Mouse (Mus musculus) left cerebral cortex, adult 2 months (tissue): ENCODE results near the gene Rhbdl1. TPM values are rescaled to one million over a fixed set of nuclear protein-coding genes. Genes with fewer than 3 reads are reported as not detected.
A peak's percentile ranks its signal among the peaks of the same experiment; 100 is the strongest.

Source experiments
- DNase-seq, 2 experiments: peaks; one replicate each; pipeline ENCODE4 v3.0.0; 2021 to 2022; ENCODE audit warnings: low spot score in 2 of 2, mixed read lengths in 1 of 2; ENCODE audit errors: extremely low spot score in 1 of 2
- H3K27ac ChIP-seq: fragments of 200-600 bp; 2 replicates; pipeline ENCODE4 v1.8.1; 2022
- H3K4me3 ChIP-seq: fragments of 200-600 bp; 2 replicates; pipeline ENCODE4 v1.8.1; 2022
- CTCF ChIP-seq: fragments of 200-600 bp; IDR thresholded peaks from 2 replicates; pipeline ENCODE4 v1.8.1; 2022; ENCODE audit warnings: antibody characterized with exemption, mild to moderate bottlenecking, moderate library complexity
- intact Hi-C: fragments of 180-260 bp; cut with DNase I; formaldehyde crosslinking; loops from one replicate; pipeline ENCODE4 v1.15.1; 2025
- total RNA-seq, 2 experiments: library from RNA; stranded (reverse); gene quantifications; 2 replicates each; pipeline ENCODE4 v1.2.3; 2021

Gene Rhbdl1
- total RNA-seq, 2 experiments from 2014 or later, result 36.3 to 39.6 TPM

GRCm38 (mm10) chr17:25835816-25836215 lies 1.3 kb downstream of the Rhbdl1 start:
- DNase-seq, result no peak
- Histone ChIP-seq H3K4me3 (peak overlapping the region; percentile 66), H3K27ac (peak overlapping the region; percentile 96)
- intact Hi-C loops, result no loop called here
- TF ChIP-seq CTCF, result no peak

GRCm38 (mm10) chr17:25835301-25835700 lies 1.8 kb downstream of the Rhbdl1 start:
- no peak for TF ChIP-seq CTCF
- intact Hi-C loops, result no loop called here
- H3K27ac ChIP-seq, result no peak overlapping the region

GRCm38 (mm10) chr17:25834595-25835222 lies 2.4 kb downstream of the Rhbdl1 start:
- peak overlapping the region; percentile 72 for H3K4me3 ChIP-seq
- no peak overlapping the region; the same call in 1 of the 2 replicates for H3K27ac ChIP-seq
- intact Hi-C loops, result no loop called here

More at GRCm38 (mm10) chr17:25835301-25835700, 1.8 kb downstream of the Rhbdl1 start:
- no peak for DNase-seq
- no peak overlapping the region for H3K4me3 ChIP-seq

GRCm38 (mm10) chr17:25833961-25834594 lies 3.0 kb downstream of the Rhbdl1 start:
- Histone ChIP-seq H3K27ac (peak overlapping the region; percentile 99), H3K4me3 (peak overlapping the region; percentile 72)
- DNase-seq, result no peak
- no peak for TF ChIP-seq CTCF
- intact Hi-C loops, result no loop called here

More at GRCm38 (mm10) chr17:25834595-25835222, 2.4 kb downstream of the Rhbdl1 start:
- no peak for DNase-seq
- TF ChIP-seq CTCF, result no peak

GRCm38 (mm10) chr17:25833291-25833663 lies 3.8 kb downstream of the Rhbdl1 start, which contains the start of gene Stub1:
TSS of gene Stub1 (minus strand) at chr17:25833404.
- no peak for TF ChIP-seq CTCF
- Histone ChIP-seq H3K4me3 (peak within 1 kb of the TSS; percentile 72), H3K27ac (peak within 1 kb of the TSS; percentile 99)
- intact Hi-C loops, result no loop called here
- DNase-seq, result peak; percentile 79 to 80

GRCm38 (mm10) chr17:25832436-25833290 lies 4.4 kb downstream of the Rhbdl1 start:
- intact Hi-C loops, result no loop called here
- DNase-seq, result peak; percentile 97 to 98
- TF ChIP-seq CTCF, result no peak
- Histone ChIP-seq H3K27ac (peak overlapping the region; percentile 99), H3K4me3 (peak overlapping the region; percentile 72)

- Histone ChIP-seq H3K27ac (peak overlapping the region; percentile 99), H3K4me3 (peak overlapping the region; percentile 72)
- intact Hi-C loops, result no loop called here
- TF ChIP-seq CTCF, result no peak
- no peak for DNase-seq
These were observed 5.4 kb downstream of the Rhbdl1 start for GRCm38 (mm10) chr17:25831451-25832281.

- Histone ChIP-seq H3K4me3 (peak overlapping the region; percentile 72; the same call in 1 of the 2 replicates), H3K27ac (no peak overlapping the region)
- no peak for TF ChIP-seq CTCF
- DNase-seq, result no peak
- intact Hi-C loops, result no loop called here
These were observed 6.2 kb downstream of the Rhbdl1 start for GRCm38 (mm10) chr17:25830806-25831431.

GRCm38 (mm10) chr17:25830200-25830753 lies 6.8 kb downstream of the Rhbdl1 start:
- no peak overlapping the region for H3K27ac ChIP-seq
- DNase-seq, result no peak
- no peak for TF ChIP-seq CTCF
- intact Hi-C loops, result no loop called here
- H3K4me3 ChIP-seq, result peak overlapping the region; percentile 67; the same call in 1 of the 2 replicates

- intact Hi-C loops, result no loop called here
- peak overlapping the region; percentile 95 for H3K27ac ChIP-seq
These were observed 7.5 kb downstream of the Rhbdl1 start for GRCm38 (mm10) chr17:25829558-25830017.

More at GRCm38 (mm10) chr17:25829558-25830017, 7.5 kb downstream of the Rhbdl1 start:
- no peak for TF ChIP-seq CTCF
- H3K4me3 ChIP-seq, result peak overlapping the region; percentile 67
- DNase-seq, result no peak
